Mouse (Mus musculus): ENCODE results near the gene Rpl36a-ps1. TPM values are rescaled to one million over a fixed set of nuclear protein-coding genes. Genes with fewer than 3 reads are reported as not detected.
"Not testable (repeated sequence)": the region's sequence is repeated elsewhere in the genome, so short reads cannot be mapped to it uniquely, and the experiment has no call there.

Rpl36a-ps1 gene
- total RNA-seq (2021): 10 to 100 TPM in 1 of 2 experiments, 1 to 10 TPM in 1; 7.1 to 11.2 TPM
- long read RNA-seq, experiment 1, partial matches to known transcripts: 0 of 2 reads
- long read RNA-seq, experiment 1, other reads (novel, unspliced or antisense): 0 of 2 reads
- long read RNA-seq, experiment 2, partial matches to known transcripts: 0 of 2 reads
- long read RNA-seq, experiment 2, other reads (novel, unspliced or antisense): 0 of 2 reads

DNA sequence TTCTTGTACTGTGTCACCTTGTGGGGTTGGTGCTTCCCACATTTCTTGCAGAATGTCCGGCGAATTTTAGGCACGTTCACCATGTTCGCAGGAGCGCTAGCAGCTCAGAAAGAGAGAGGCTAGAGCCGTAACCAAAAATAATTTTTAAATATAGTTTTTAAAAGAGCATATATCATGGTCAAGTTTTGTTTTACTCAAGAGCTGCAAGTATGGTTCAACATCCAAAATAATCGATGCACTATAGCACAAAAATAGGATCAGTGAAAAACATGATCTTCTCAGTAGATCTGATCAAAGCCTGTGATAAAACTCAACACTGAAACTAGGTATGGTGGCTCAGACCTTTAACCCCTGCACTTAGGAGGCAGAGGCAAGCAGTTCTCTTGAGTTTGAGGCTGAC, at the start of gene Rpl36a-ps1:
TSS of gene Rpl36a-ps1 (minus strand) at position 101 of the 400 bp plus-strand sequence.
- no peak for DNase-seq (ENCODE audit: low spot score in 2 of 2)

- DNase-seq (ENCODE audit: low spot score in 2 of 2): no peak
Observed at GRCm38 (mm10) chr14:99043499-99043898, 49.4 kb upstream of the Rpl36a-ps1 start.

GRCm38 (mm10) chr14:99041416-99041815, 47.3 kb upstream of the Rpl36a-ps1 start:
- DNase-seq (ENCODE audit: low spot score in 2 of 2): no peak

GRCm38 (mm10) chr14:99039308-99039707, 45.2 kb upstream of the Rpl36a-ps1 start:
- not testable (repeated sequence) for DNase-seq (ENCODE audit: low spot score in 2 of 2)

DNA sequence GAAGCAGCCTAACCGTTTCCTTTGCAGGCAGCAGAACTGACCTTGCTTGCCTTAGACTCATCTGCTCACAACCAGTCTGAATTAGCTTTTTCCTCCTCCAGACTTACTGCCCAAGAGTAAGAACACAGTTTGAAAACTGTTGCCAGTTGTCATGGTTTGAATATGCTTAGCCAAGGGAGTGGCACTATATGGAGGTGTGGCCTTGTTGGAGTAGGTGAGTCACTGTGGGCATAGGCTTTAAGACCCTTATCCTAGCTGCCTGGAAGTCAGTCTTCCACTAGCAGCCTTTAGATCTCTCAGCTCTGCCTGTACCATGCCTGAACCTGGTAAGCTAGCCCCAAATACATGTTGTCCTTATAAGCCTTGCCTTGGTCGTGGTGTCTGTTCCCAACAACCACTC, 43.6 kb upstream of the Rpl36a-ps1 start:
- no peak for DNase-seq (ENCODE audit: low spot score in 2 of 2)

DNA sequence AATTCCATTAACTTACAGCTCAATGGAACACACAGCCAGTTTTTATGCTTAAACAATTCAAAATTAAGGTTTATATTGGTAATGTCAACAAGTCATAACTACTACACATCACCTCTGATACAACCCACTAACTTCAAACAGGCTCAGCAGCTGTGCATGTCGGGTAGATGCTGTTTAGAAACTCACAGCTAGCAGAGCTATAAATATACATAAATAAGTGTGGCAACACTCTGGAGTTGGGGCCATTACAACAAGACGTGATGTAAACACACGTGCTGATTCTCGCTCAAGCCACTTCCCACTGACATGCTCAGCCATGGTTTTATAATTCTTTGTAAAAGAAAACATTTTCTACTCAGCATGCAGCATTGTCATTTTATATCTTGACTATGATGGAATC, 41.9 kb upstream of the Rpl36a-ps1 start:
- DNase-seq (ENCODE audit: low spot score in 2 of 2): no peak

GRCm38 (mm10) chr14:99034851-99035250, 40.7 kb upstream of the Rpl36a-ps1 start:
- DNase-seq (ENCODE audit: low spot score in 2 of 2): not testable (repeated sequence)

GRCm38 (mm10) chr14:99032596-99032995, 38.5 kb upstream of the Rpl36a-ps1 start:
- no peak for DNase-seq (ENCODE audit: low spot score in 2 of 2)

- no peak for DNase-seq (ENCODE audit: low spot score in 2 of 2)
Observed at GRCm38 (mm10) chr14:99031337-99031873, 37.3 kb upstream of the Rpl36a-ps1 start.

DNA sequence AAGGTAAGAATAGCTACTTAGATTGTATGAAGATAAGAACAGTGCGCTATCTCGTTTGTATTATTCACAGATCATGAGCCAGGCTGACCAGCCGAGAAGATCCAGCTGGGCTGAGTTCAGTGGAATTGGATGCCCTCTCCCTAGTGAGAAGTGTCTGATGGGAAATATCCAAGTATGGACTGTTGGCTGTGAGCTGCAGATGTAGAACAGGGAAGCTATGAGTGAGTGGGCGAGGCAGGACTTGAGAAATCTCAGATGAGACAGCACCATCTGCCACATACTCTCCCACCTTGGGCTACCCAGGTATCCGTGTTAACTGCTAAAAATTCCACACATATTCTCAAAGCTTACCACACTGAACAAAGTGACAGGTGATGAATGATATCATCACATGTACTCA, 35.9 kb upstream of the Rpl36a-ps1 start:
- no peak for DNase-seq (ENCODE audit: low spot score in 2 of 2)

DNA sequence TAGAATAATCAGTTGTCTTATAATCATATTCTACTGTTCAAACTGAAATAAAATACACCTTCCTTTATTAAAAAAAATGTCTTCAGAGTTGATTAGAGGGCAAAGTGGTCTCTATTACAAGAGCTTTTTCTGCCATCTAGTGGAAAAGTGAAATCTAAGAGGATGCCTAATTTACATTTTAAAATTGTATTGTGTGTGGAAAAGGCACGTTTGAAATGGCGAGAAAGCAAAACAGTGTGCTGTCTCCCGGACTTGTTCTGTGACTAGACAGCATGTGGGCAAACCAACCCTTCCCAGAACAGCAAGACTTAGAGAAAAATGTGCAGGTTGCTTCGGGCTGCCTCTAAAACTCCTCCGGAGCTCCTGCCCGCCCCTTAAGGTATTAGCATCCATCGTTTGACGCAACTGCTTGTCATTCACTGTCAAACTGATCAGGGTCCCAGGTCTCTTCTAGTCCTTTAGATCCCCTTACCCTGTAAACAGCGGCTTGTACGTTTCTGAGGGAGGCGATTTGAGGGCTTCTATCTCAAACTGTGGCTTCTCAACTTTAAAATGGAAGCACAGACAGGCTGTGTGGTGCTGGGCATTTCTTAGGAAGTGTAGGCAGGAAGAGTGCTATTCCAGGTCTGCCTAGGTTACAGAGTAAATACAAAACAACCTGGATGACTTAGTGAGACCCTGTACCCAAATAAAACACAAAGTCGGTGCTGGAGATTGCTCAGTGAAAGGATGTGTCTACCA, 28.4 kb upstream of the Rpl36a-ps1 start:
- no peak for DNase-seq (ENCODE audit: low spot score in 2 of 2)

- no peak for DNase-seq (ENCODE audit: low spot score in 2 of 2)
Observed at GRCm38 (mm10) chr14:99019136-99019808, 25.2 kb upstream of the Rpl36a-ps1 start.

- no peak for DNase-seq (ENCODE audit: low spot score in 2 of 2)
Observed at GRCm38 (mm10) chr14:99018691-99019090, 24.6 kb upstream of the Rpl36a-ps1 start.

- no peak for DNase-seq (ENCODE audit: low spot score in 2 of 2)
Observed at GRCm38 (mm10) chr14:99010920-99011313, 16.8 kb upstream of the Rpl36a-ps1 start.

DNA sequence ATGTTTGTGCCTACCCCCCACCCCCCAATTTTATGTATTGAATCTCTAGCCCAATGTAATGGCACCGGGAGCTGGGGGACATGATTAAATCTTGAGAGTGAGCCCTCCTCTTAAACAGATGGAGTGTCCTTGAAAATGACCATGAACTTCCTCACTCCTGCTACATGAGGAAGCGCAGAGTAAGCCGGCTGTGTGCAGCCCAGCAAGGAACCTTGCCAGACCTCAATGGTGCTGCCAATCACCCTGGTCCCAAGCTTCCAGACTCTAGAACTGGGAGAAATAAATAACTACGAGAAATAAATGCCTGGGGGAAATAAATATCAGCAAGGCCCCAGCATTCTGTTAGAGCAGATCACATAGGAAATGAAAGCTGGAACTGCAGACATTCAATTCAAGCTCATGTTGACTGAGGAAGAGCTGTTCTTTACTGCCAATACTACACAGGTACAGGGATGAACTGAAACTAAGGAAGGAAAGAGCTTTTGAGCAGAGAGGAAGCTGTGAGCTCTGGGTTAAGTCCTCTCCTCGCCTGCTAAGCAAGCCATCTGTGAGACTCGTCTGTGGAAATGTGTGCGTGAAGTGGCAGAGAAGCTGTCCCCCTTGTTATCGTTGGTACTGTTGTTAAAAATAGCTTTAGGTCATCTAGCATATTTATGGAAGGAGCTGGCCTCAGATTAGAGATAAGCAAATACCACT, 16.3 kb upstream of the Rpl36a-ps1 start:
- no peak for DNase-seq (ENCODE audit: low spot score in 2 of 2)

- DNase-seq (ENCODE audit: low spot score in 2 of 2): no peak
Observed at GRCm38 (mm10) chr14:98992482-98992881, 1.6 kb downstream of the Rpl36a-ps1 start.

DNA sequence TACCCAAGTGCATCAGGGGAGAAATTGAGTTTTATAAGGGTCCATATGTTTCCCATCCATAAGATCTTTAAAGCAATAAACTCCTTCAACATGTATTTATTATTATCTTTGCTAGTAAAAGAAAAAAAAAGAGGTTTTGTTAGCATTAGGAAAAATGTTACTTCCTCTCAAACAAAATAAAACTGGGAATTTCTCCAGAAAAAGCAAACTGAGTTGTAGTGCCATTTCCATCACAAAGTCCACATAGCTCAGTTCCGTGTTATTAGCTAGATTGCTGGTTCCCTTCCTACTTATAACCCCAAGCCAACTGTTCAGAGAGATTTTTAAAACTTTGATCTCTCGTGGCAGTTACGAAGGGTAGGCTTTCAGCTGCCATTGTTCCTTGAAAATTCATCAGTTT, 3.5 kb downstream of the Rpl36a-ps1 start:
- no peak for DNase-seq (ENCODE audit: low spot score in 2 of 2)

DNA sequence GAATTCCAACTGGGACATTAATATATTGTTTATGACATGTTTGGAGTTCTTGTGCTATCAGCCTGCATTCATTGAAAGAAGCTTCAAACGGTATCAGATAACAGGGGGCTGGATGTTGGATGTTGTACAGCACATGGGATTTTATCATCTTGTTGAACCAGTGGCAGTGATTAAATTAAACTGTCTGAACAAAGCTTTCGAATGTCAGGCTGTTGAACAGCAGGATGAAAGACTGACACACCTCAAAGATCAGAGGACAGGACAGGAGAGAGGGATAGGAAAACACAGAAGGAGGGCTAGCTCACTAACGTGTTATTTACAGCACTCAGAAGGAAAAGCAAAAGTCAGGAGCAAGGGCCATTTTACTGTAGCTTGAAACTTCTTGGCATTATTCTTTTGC, 4.3 kb downstream of the Rpl36a-ps1 start:
- no peak for DNase-seq (ENCODE audit: low spot score in 2 of 2)

DNA sequence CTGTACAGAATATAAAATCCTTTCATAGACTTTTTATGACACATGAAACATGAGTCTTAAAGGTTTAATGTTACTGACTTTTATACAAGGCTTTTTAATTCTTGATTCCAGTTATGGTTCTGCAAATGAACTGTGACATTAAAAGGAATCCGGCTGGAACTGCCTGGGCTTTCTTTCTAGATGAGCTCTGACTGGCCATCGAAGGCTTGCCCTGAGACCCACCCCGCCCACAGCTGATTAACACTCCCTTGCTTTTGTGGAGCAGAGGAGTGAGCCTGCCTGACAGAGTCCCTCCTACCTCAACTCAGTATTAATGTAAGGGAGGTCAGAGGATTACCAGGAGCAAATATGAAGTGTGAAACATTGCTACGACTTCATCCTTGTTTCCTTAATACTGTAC, 22.2 kb downstream of the Rpl36a-ps1 start:
- DNase-seq (ENCODE audit: low spot score in 2 of 2): no peak

GRCm38 (mm10) chr14:98958978-98959658, 35.0 kb downstream of the Rpl36a-ps1 start:
- no peak for DNase-seq (ENCODE audit: low spot score in 2 of 2)

DNA sequence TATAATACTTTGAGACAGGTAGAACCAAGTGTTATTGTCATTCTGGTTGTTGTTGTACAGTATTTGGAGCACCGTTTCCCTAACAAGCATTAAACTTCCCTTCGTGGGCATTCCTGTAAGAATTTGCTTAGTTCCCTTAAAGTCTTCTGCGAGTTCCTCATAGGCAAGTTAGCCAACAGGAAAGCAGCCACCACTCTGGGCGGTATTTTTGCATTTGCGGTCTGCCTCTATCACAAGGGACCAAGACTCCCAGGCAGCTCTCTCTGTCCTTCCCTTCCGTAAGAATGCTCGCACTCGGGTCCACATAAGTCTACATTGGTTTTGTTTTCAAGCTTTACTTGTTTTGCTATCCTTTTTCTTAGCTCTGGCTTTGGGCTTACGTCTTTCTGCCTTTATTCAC, 37.3 kb downstream of the Rpl36a-ps1 start:
- no peak for DNase-seq (ENCODE audit: low spot score in 2 of 2)
